Mouse (Mus musculus): ENCODE measurements at regions not wholly inside any gene's neighbourhood (a gene's known extent, or its start where the extent isn't known, plus 50 kb on each side); places are given as distances from the start of the nearest gene placed in this dataset.

DNA sequence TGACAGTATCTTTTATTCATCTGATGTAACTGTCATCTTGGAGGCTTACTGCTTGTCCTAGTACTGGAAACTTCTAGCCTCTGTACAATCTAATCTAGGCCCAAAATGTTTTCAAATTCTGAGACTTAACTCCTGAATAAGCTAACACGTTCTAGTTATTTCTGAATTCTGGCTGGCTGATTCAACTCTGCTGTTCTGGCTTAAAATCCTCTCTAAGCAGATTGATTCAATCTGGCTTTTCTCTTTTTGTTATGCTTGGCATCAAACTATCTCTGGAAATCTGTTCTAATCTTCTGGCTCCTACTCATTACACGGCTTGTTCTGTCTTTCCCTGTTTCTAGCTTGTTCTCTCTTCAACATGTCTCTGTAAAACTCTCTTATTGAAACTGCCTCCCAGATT, 170.8 kb downstream of the D3Ertd751e start:
- TF ChIP-seq POLR2A (IDR thresholded peaks at IDR 0.05; ENCODE audit: insufficient read depth, low read length) (no peak), CTCF (IDR thresholded peaks at IDR 0.05; ENCODE audit: low read depth, low read length) (no peak)

Data from ES-Bruce4 (cell line).